ENCODE assay signal across 14 mouse cellular contexts in the genomic region with DNA sequence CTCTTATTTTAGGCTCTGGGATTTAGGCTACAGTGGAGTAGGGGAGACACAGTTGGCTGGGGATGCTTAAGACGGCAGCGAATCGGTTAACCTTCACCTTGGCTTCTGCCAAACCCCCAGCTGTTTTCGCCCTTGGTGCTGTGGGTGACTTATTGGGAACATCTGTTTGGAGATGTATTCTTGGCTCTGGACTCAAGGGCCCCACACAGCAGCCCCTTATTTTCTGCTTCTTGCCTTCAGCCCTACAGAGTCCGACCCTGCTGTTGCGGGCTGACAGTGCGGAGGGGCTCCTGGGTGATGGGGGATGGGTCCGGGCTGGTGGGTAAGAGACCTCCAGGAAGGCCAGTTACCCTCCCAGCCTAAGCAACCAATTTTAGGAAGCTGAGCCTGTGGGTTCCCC. TPM values are rescaled to one million over a fixed set of nuclear protein-coding genes. Genes with fewer than 3 reads are reported as not detected.
DNase-seq lines count a peak whose midpoint lies in the region; ATAC-seq lines count a peak whose summit lies in the region.
"Had no signal": no experiment of that assay in that cellular context is flagged by ENCODE, and none has a peak within 500 bp of the region (broad histone marks: within the 10 kb centered on the region; RNA-seq: fewer than 3 reads in every experiment).

No protein-coding gene starts in this region.

- peaks cover 67% of the 10 kb centered on the region for H3K36me3 ChIP-seq in lung, embryonic 15.5 days
- peaks cover 86% of the 10 kb centered on the region for H3K36me3 ChIP-seq in embryonic facial prominence, embryonic 12.5 days
- H3K36me3 ChIP-seq in limb, embryonic 15.5 days, result peaks cover 79% of the 10 kb centered on the region

- no peak overlapping the region for H3K9ac ChIP-seq in lung, embryonic 15.5 days
- H3K9ac ChIP-seq in embryonic facial prominence, embryonic 12.5 days, result no peak overlapping the region
- H3K9ac ChIP-seq in limb, embryonic 15.5 days, result no peak overlapping the region
- H3K9ac ChIP-seq: heart, embryonic 12.5 days had no signal

- peak; percentile 30 for DNase-seq in adrenal gland, postnatal 14 days
- DNase-seq in adrenal gland, postnatal 25 days, result no peak
- no peak for DNase-seq in lung, adult 18-20 months
- DNase-seq in layer of hippocampus, postnatal 25 days (ENCODE audit: extremely low spot score in 1 of 2, low spot score in 1 of 2), result no peak
- DNase-seq in right cerebral cortex, adult 2 months (ENCODE audit: low spot score in 2 of 2), result no peak
- DNase-seq: adrenal gland, postnatal 36 days; cerebellum, adult 9-11 months; embryo, embryonic 11 days; kidney, adult 11 months had no signal

- H3K4me2 ChIP-seq in lung, embryonic 15.5 days, result 0 out of 2 replicates have a peak overlapping the region, but pooled peaks have one; percentile 20
- H3K4me2 ChIP-seq in embryonic facial prominence, embryonic 12.5 days (replicated peaks), result no peak overlapping the region
- H3K4me2 ChIP-seq in limb, embryonic 15.5 days, result no peak overlapping the region
- H3K4me2 ChIP-seq: heart, embryonic 12.5 days had no signal

- no peaks in the 10 kb centered on the region for H3K9me3 ChIP-seq in lung, embryonic 15.5 days
- H3K9me3 ChIP-seq in embryonic facial prominence, embryonic 12.5 days, result no peaks in the 10 kb centered on the region
- H3K9me3 ChIP-seq in limb, embryonic 15.5 days, result no peaks in the 10 kb centered on the region
- H3K9me3 ChIP-seq: heart, embryonic 12.5 days had no signal

- no peaks in the 10 kb centered on the region for H3K27me3 ChIP-seq in lung, embryonic 15.5 days
- no peaks in the 10 kb centered on the region for H3K27me3 ChIP-seq in embryonic facial prominence, embryonic 12.5 days
- no peaks in the 10 kb centered on the region for H3K27me3 ChIP-seq in limb, embryonic 15.5 days
- H3K27me3 ChIP-seq: heart, embryonic 12.5 days had no signal

- ATAC-seq in lung, embryonic 15.5 days (ENCODE audit: borderline replicate concordance, extremely low read depth, low FRiP score, low TSS enrichment), result peak; percentile 87
- ATAC-seq in embryonic facial prominence, embryonic 12.5 days (ENCODE audit: insufficient number of reproducible peaks, insufficient read depth, low FRiP score, low TSS enrichment), result peak; percentile 61; the same call in 1 of the 2 replicates
- no peak for ATAC-seq in limb, embryonic 15.5 days (ENCODE audit: insufficient number of reproducible peaks, low FRiP score, low TSS enrichment, low read depth)
- ATAC-seq: midbrain, embryonic 16.5 days had no signal

- H3K4me1 ChIP-seq in lung, embryonic 15.5 days, result peaks cover 26% of the 10 kb centered on the region
- H3K4me1 ChIP-seq in embryonic facial prominence, embryonic 12.5 days, result peaks cover 40% of the 10 kb centered on the region
- H3K4me1 ChIP-seq in limb, embryonic 15.5 days, result peaks cover 43% of the 10 kb centered on the region

- 47% methylated on average over 8 of the region's 8 CpGs for WGBS in lung, embryonic 15.5 days
- 36% methylated on average over 8 of the region's 8 CpGs for WGBS in embryonic facial prominence, embryonic 12.5 days
- 37% methylated on average over 8 of the region's 8 CpGs for WGBS in limb, embryonic 15.5 days

- H3K4me3 ChIP-seq in lung, embryonic 15.5 days, result no peak overlapping the region
- no peak overlapping the region for H3K4me3 ChIP-seq in embryonic facial prominence, embryonic 12.5 days
- H3K4me3 ChIP-seq in limb, embryonic 15.5 days, result no peak overlapping the region
- H3K4me3 ChIP-seq: heart, embryonic 12.5 days had no signal

- H3K27ac ChIP-seq in lung, embryonic 15.5 days, result peak overlapping the region; percentile 77
- peak overlapping the region; percentile 64 for H3K27ac ChIP-seq in embryonic facial prominence, embryonic 12.5 days
- peak overlapping the region; percentile 50; the same call in 1 of the 2 replicates for H3K27ac ChIP-seq in limb, embryonic 15.5 days

RNA-seq across cellular contexts. Expression of a gene that starts 13.2 kb away (rescaled TPM):
- 3.9 and 4.3 TPM in 2 replicates for total RNA-seq in adrenal gland, postnatal 14 days (2021)
- total RNA-seq in adrenal gland, postnatal 25 days (2021), result 2.4 TPM in 1 of 2 replicates, not detected in the other
- 19.3 and 20.6 TPM in 2 replicates for polyA plus RNA-seq in lung, embryonic 15.5 days (2015; fragmentation: Nextera tagmentation; extraction: Ambion mirVana)
- polyA plus RNA-seq in embryonic facial prominence, embryonic 12.5 days (2016; fragmentation: Nextera tagmentation; extraction: Ambion mirVana), result 35.6 and 49.2 TPM in 2 replicates
- 17.5 and 18.2 TPM in 2 replicates for polyA plus RNA-seq in limb, embryonic 15.5 days (2015; fragmentation: Nextera tagmentation; extraction: Ambion mirVana)
- 1 to 10 TPM; 1.4 to 1.5 TPM for total RNA-seq in layer of hippocampus, postnatal 25 days (2021)
